Mouse (Mus musculus) myocyte (in vitro differentiated cells): ENCODE measurements at regions not wholly inside any gene's neighbourhood (a gene's known extent, or its start where the extent isn't known, plus 50 kb on each side); places are given as distances from the start of the nearest gene placed in this dataset.

ENCODE experiments used
- E2F4 ChIP-seq: IDR thresholded peaks from one replicate; pipeline ENCODE4 v1.6.1; 2011; ENCODE audit warnings: mild to moderate bottlenecking, control low read depth, moderate library complexity; ENCODE audit not compliant: insufficient read depth
- MAX ChIP-seq: IDR thresholded peaks from one replicate; pipeline ENCODE4 v1.6.1; 2011; ENCODE audit warnings: low read depth, mild to moderate bottlenecking, control low read depth
- MYOD1 ChIP-seq, 3 experiments: IDR thresholded peaks; one replicate each; pipeline ENCODE4 v1.6.1; 2011; ENCODE audit warnings: control low read depth in 2 of 3, low read depth in 2 of 3, mild to moderate bottlenecking in 2 of 3, moderate library complexity in 1 of 3; ENCODE audit not compliant: insufficient read length in 2 of 3, control insufficient read depth in 1 of 3
- POLR2A ChIP-seq: IDR thresholded peaks from one replicate; pipeline ENCODE4 v1.6.1; 2011; ENCODE audit warnings: low read depth, mild to moderate bottlenecking, control low read depth, moderate library complexity; ENCODE audit not compliant: insufficient read length
- POLR2AphosphoS2 ChIP-seq: IDR thresholded peaks from one replicate; pipeline ENCODE4 v1.6.1; 2011; ENCODE audit warnings: low read depth, control low read depth; ENCODE audit not compliant: insufficient read length
- SRF ChIP-seq: IDR thresholded peaks from one replicate; pipeline ENCODE4 v1.6.1; 2011; ENCODE audit warnings: low read depth; ENCODE audit not compliant: control insufficient read depth, insufficient read length
- TCF12 ChIP-seq: IDR thresholded peaks from one replicate; pipeline ENCODE4 v1.6.1; 2011; ENCODE audit warnings: mild to moderate bottlenecking, control low read depth; ENCODE audit not compliant: poor library complexity, insufficient read depth, severe bottlenecking
- TCF3 ChIP-seq: IDR thresholded peaks from one replicate; pipeline ENCODE4 v1.6.1; 2011; ENCODE audit warnings: low read depth, control low read depth; ENCODE audit not compliant: insufficient read length

- no peak for TF ChIP-seq TCF3
- TF ChIP-seq POLR2AphosphoS2, result no peak
- TF ChIP-seq MYOD1 (IDR thresholded peaks at IDR 0.05; ENCODE audit: control insufficient read depth in 1 of 3, insufficient read length in 2 of 3, low read depth in 2 of 3), result no peak
- no peak for TF ChIP-seq POLR2A
- TF ChIP-seq TCF12, result no peak
- TF ChIP-seq E2F4, result no peak
- no peak for TF ChIP-seq SRF
- TF ChIP-seq MAX, result no peak
These were observed 469.5 kb upstream of the Kdm8 start for GRCm38 (mm10) chr7:124974870-124975488.
